Mouse (Mus musculus) ZHBTc4 (cell line): Measurements from ENCODE around the gene Gm14698.
A peak's percentile ranks its signal among the peaks of the same experiment; 100 is the strongest.

Experiments
- DNase-seq: peaks from one replicate; pipeline ENCODE4 v3.0.0-alpha.2; 2011; ENCODE audit warnings: low read depth, low spot score

The Gm14698 gene

GRCm38 (mm10) chrX:68821059-68821458 is at the start of gene Gm14698:
Gene Gm14698, plus strand, starts transcription at chrX:68821093.
- peak; percentile 17 for DNase-seq

- DNase-seq = peak; percentile 82
Measured at GRCm38 (mm10) chrX:68820449-68820848, 444 bp upstream of the Gm14698 start.

GRCm38 (mm10) chrX:68839548-68840444 is 18.9 kb downstream of the Gm14698 start:
- DNase-seq = peak; percentile 29

GRCm38 (mm10) chrX:68865145-68865544 is 44.3 kb downstream of the Gm14698 start:
- no peak for DNase-seq
